In genomic region chr2:91257126-91257980, GRCm38 (mm10) we compare ENCODE assay signal across 8 mouse cellular contexts. TPM values are rescaled to one million over a fixed set of nuclear protein-coding genes. Genes with fewer than 3 reads are reported as not detected.
DNase-seq lines count a peak whose midpoint lies in the region; ATAC-seq and TF ChIP-seq lines count a peak whose summit lies in the region.

No protein-coding gene starts in this region.

- peak; percentile 33 for DNase-seq in thymus, postnatal 4 days
- no peak for DNase-seq in thymus, adult 18-20 months
- peak; percentile 74 for DNase-seq in brain, embryonic 14.5 days (ENCODE audit: low read depth)
- DNase-seq in kidney, adult 11 months = peak; percentile 68
- peak; percentile 78 for DNase-seq in lung, postnatal 0 days (ENCODE audit: low spot score)
- DNase-seq in testis, postnatal 14 days (ENCODE audit: low spot score) = peak; percentile 54
- no peak for DNase-seq in left cerebral cortex, postnatal 25 days (ENCODE audit: low spot score in 2 of 2)

- no peak for TF ChIP-seq POLR2A in brain, embryonic 14.5 days (IDR thresholded peaks at IDR 0.05; ENCODE audit: borderline replicate concordance, extremely low read depth, insufficient read depth, insufficient read length, poor library complexity, severe bottlenecking)

- TF ChIP-seq CTCF in brain, embryonic 14.5 days (IDR thresholded peaks at IDR 0.05; ENCODE audit: borderline replicate concordance, extremely low read depth, insufficient read depth, insufficient read length) = no peak
- TF ChIP-seq CTCF in lung, postnatal 0 days (IDR thresholded peaks at IDR 0.05) = no peak

- intact Hi-C loops in left cerebral cortex, postnatal 25 days (cut with DNase I) = loop anchor here (2.0 kb wide), 1 partner anchor 21 kb away; the partner anchor contains the start of gene Ddb2

- H3K9ac ChIP-seq in forebrain, embryonic 16.5 days (replicated peaks; ENCODE audit: low read depth, low read length) = peak overlapping the region; percentile 69
- H3K9ac ChIP-seq in lung, postnatal 0 days (replicated peaks; ENCODE audit: low read depth) = peak overlapping the region; percentile 47

- peak; percentile 62 for ATAC-seq in forebrain, embryonic 16.5 days
- peak; percentile 74 for ATAC-seq in lung, postnatal 0 days

- no peak overlapping the region for H3K27ac ChIP-seq in forebrain, embryonic 16.5 days (ENCODE audit: low read length)
- peak overlapping the region; percentile 72 for H3K27ac ChIP-seq in lung, postnatal 0 days (ENCODE audit: low read length)

- H3K4me2 ChIP-seq in forebrain, embryonic 16.5 days (ENCODE audit: low read length) = peak overlapping the region; percentile 97
- H3K4me2 ChIP-seq in lung, postnatal 0 days (replicated peaks; ENCODE audit: low read depth, low read length) = peak overlapping the region; percentile 87

- H3K36me3 ChIP-seq in forebrain, embryonic 16.5 days (ENCODE audit: control insufficient read depth, insufficient read depth) = no peaks in the 10 kb centered on the region
- H3K36me3 ChIP-seq in lung, postnatal 0 days (ENCODE audit: insufficient read depth, low read length) = 0 out of 2 replicates have a peak, but pooled peaks cover 9% of the 10 kb centered on the region

- H3K9me3 ChIP-seq in forebrain, embryonic 16.5 days (ENCODE audit: control insufficient read depth, low read length) = no peaks in the 10 kb centered on the region
- H3K9me3 ChIP-seq in lung, postnatal 0 days (ENCODE audit: low read length) = no peaks in the 10 kb centered on the region

- no peaks in the 10 kb centered on the region for H3K27me3 ChIP-seq in forebrain, embryonic 16.5 days (replicated peaks; ENCODE audit: control insufficient read depth, insufficient read depth, low read length)
- H3K27me3 ChIP-seq in lung, postnatal 0 days (replicated peaks; ENCODE audit: insufficient read depth, low read length) = no peaks in the 10 kb centered on the region; the same call in 1 of the 2 replicates

- H3K4me1 ChIP-seq in forebrain, embryonic 16.5 days (replicated peaks; ENCODE audit: control insufficient read depth, insufficient read depth, low read length) = peaks cover 28% of the 10 kb centered on the region
- H3K4me1 ChIP-seq in lung, postnatal 0 days (ENCODE audit: insufficient read depth, low read depth, low read length) = peaks cover 9% of the 10 kb centered on the region; the same call in 1 of the 2 replicates

- under 1% methylated on average over 22 of the region's 22 CpGs for WGBS in forebrain, embryonic 16.5 days
- 3% methylated on average over 19 of the region's 22 CpGs for WGBS in lung, postnatal 0 days

- no peak for TF ChIP-seq EP300 in lung, postnatal 0 days (IDR thresholded peaks at IDR 0.05)

- peak overlapping the region; percentile 62 for H3K4me3 ChIP-seq in forebrain, embryonic 16.5 days (replicated peaks; ENCODE audit: low read length)
- H3K4me3 ChIP-seq in lung, postnatal 0 days (ENCODE audit: low read depth, low read length) = peak overlapping the region; percentile 67

RNA-seq across cellular contexts. Expression of gene Pacsin3, which starts 1.6 kb away (rescaled TPM):
- polyA plus RNA-seq in brain, embryonic 14.5 days (2012; rRNA removed) = 17.0 and 20.7 TPM in 2 replicates
- 19.2 and 20.4 TPM in 2 replicates for polyA plus RNA-seq in forebrain, embryonic 16.5 days (2015; fragmentation: Nextera tagmentation; extraction: Ambion mirVana)
- 31.5 and 34.6 TPM in 2 replicates for polyA plus RNA-seq in lung, postnatal 0 days (2015; fragmentation: Nextera tagmentation; extraction: Ambion mirVana)
- 10 to 100 TPM; 33.6 to 40.5 TPM for total RNA-seq in left cerebral cortex, postnatal 25 days (2021)

RNA-seq across cellular contexts. Expression of gene Arfgap2, which starts 7.4 kb away (rescaled TPM):
- 29.4 and 40.3 TPM in 2 replicates for polyA plus RNA-seq in brain, embryonic 14.5 days (2012; rRNA removed)
- polyA plus RNA-seq in forebrain, embryonic 16.5 days (2015; fragmentation: Nextera tagmentation; extraction: Ambion mirVana) = 77.5 and 77.7 TPM in 2 replicates
- 57.4 and 64.0 TPM in 2 replicates for polyA plus RNA-seq in lung, postnatal 0 days (2015; fragmentation: Nextera tagmentation; extraction: Ambion mirVana)
- total RNA-seq in left cerebral cortex, postnatal 25 days (2021) = 10 to 100 TPM; 71.8 to 74.1 TPM

RNA-seq across cellular contexts. Expression of gene Ddb2, which starts 20.6 kb away (rescaled TPM):
- polyA plus RNA-seq in brain, embryonic 14.5 days (2012; rRNA removed) = 25.2 and 39.5 TPM in 2 replicates
- polyA plus RNA-seq in forebrain, embryonic 16.5 days (2015; fragmentation: Nextera tagmentation; extraction: Ambion mirVana) = 16.6 and 17.0 TPM in 2 replicates
- 13.6 and 14.1 TPM in 2 replicates for polyA plus RNA-seq in lung, postnatal 0 days (2015; fragmentation: Nextera tagmentation; extraction: Ambion mirVana)
- total RNA-seq in left cerebral cortex, postnatal 25 days (2021) = 10 to 100 TPM; 10.6 to 11.9 TPM

RNA-seq across cellular contexts. Expression of gene Acp2, which starts 54.7 kb away (rescaled TPM):
- polyA plus RNA-seq in brain, embryonic 14.5 days (2012; rRNA removed) = 33.5 and 41.2 TPM in 2 replicates
- polyA plus RNA-seq in forebrain, embryonic 16.5 days (2015; fragmentation: Nextera tagmentation; extraction: Ambion mirVana) = 37.6 and 39.0 TPM in 2 replicates
- 21.7 and 22.1 TPM in 2 replicates for polyA plus RNA-seq in lung, postnatal 0 days (2015; fragmentation: Nextera tagmentation; extraction: Ambion mirVana)
- 10 to 100 TPM; 49.7 to 51.4 TPM for total RNA-seq in left cerebral cortex, postnatal 25 days (2021)

RNA-seq across cellular contexts. Expression of gene Nr1h3, which starts 54.7 kb away (rescaled TPM):
- polyA plus RNA-seq in brain, embryonic 14.5 days (2012; rRNA removed) = 3.3 and 3.9 TPM in 2 replicates
- polyA plus RNA-seq in forebrain, embryonic 16.5 days (2015; fragmentation: Nextera tagmentation; extraction: Ambion mirVana) = 2.4 and 2.6 TPM in 2 replicates
- polyA plus RNA-seq in lung, postnatal 0 days (2015; fragmentation: Nextera tagmentation; extraction: Ambion mirVana) = 31.0 and 34.4 TPM in 2 replicates
- 1 to 10 TPM; 2.7 to 5.7 TPM for total RNA-seq in left cerebral cortex, postnatal 25 days (2021)

Comparison
In these comparisons a context has a peak if more than half of its experiments do, and no peak if none do; other contexts are left out.
1. DNase-seq: peak in thymus, postnatal 4 days (single experiment), brain, embryonic 14.5 days (single experiment), kidney, adult 11 months (single experiment), lung, postnatal 0 days (single experiment) and testis, postnatal 14 days (single experiment); none in thymus, adult 18-20 months (0 of 2) and left cerebral cortex, postnatal 25 days (0 of 2).